Mouse (Mus musculus) myocyte (in vitro differentiated cells): ENCODE measurements at regions not wholly inside any gene's neighbourhood (a gene's known extent, or its start where the extent isn't known, plus 50 kb on each side); places are given as distances from the start of the nearest gene placed in this dataset.

Source experiments
- POLR2A ChIP-seq: IDR thresholded peaks from one replicate; pipeline ENCODE4 v1.6.1; 2011; ENCODE audit warnings: low read depth, mild to moderate bottlenecking, control low read depth, moderate library complexity; ENCODE audit not compliant: insufficient read length
- USF1 ChIP-seq: IDR thresholded peaks from one replicate; pipeline ENCODE4 v1.6.1; 2011; ENCODE audit warnings: low read depth, mild to moderate bottlenecking, control low read depth, moderate library complexity

- TF ChIP-seq POLR2A (no peak), USF1 (no peak)
Observed at GRCm38 (mm10) chr6:127311192-127312054, 135.2 kb upstream of the Parp11 start.
